Mouse (Mus musculus) MEL (cell line): Measurements from ENCODE around the gene Capn3. TPM values are rescaled to one million over a fixed set of nuclear protein-coding genes. Genes with fewer than 3 reads are reported as not detected.

Experiments used
- DNase-seq: peaks from one replicate; pipeline ENCODE4 v3.0.0; 2011; ENCODE audit warnings: low read depth, low spot score
- H3K27ac ChIP-seq: 2 replicates; pipeline ENCODE4 v1.5.1; 2012; ENCODE audit warnings: low read depth, mild to moderate bottlenecking, control low read depth, low read length, moderate library complexity; ENCODE audit not compliant: control insufficient read depth
- H3K27me3 ChIP-seq, 2 experiments: fragments of 150-350 bp in 1 of 2; sonication (generic) in 1 of 2; 2 replicates each; pipeline ENCODE4 v1.6.1; 2012; ENCODE audit warnings: low read length in 2 of 2, mild to moderate bottlenecking in 2 of 2, improper control_type of control experiment in 1 of 2, moderate library complexity in 1 of 2; ENCODE audit not compliant: insufficient read depth in 2 of 2, control insufficient read depth in 1 of 2
- H3K36me3 ChIP-seq, 2 experiments: 2 replicates each; pipeline ENCODE4 v1.6.1; 2012 to 2014; ENCODE audit warnings: low read length in 2 of 2, improper control_type of control experiment in 1 of 2, inconsistent platforms in 1 of 2, mild to moderate bottlenecking in 1 of 2; ENCODE audit not compliant: insufficient read depth in 2 of 2, control insufficient read depth in 1 of 2
- H3K4me1 ChIP-seq, 2 experiments: fragments of 150-350 bp in 1 of 2; sonication (generic) in 1 of 2; 2 replicates each; pipeline ENCODE4 v1.6.1; 2012; ENCODE audit warnings: low read length in 2 of 2, improper control_type of control experiment in 1 of 2, mild to moderate bottlenecking in 1 of 2; ENCODE audit not compliant: insufficient read depth in 2 of 2, control insufficient read depth in 1 of 2
- H3K4me3 ChIP-seq, 2 experiments: fragments of 150-350 bp in 1 of 2; sonication (generic) in 1 of 2; 2 replicates each; pipeline ENCODE4 v1.5.1; 2012; ENCODE audit warnings: low read depth in 2 of 2, low read length in 2 of 2, mild to moderate bottlenecking in 2 of 2, moderate library complexity in 2 of 2, control low read depth in 1 of 2, improper control_type of control experiment in 1 of 2; ENCODE audit not compliant: control insufficient read depth in 1 of 2, insufficient read depth in 1 of 2
- H3K79me2 ChIP-seq: 2 replicates; pipeline ENCODE4 v1.6.1; 2012; ENCODE audit warnings: mild to moderate bottlenecking, low read length, moderate library complexity; ENCODE audit not compliant: control insufficient read depth, poor library complexity, insufficient read depth
- H3K9ac ChIP-seq: 2 replicates; pipeline ENCODE4 v1.6.1; 2012; ENCODE audit warnings: low read depth, mild to moderate bottlenecking, control low read depth, low read length, moderate library complexity; ENCODE audit not compliant: control insufficient read depth, poor library complexity, severe bottlenecking
- H3K9me3 ChIP-seq: fragments of 150-350 bp; sonication (generic); replicated peaks from 2 replicates; pipeline ENCODE4 v1.6.1; 2012; ENCODE audit warnings: mild to moderate bottlenecking, low read length, improper control_type of control experiment, moderate library complexity; ENCODE audit not compliant: insufficient read depth
- BHLHE40 ChIP-seq: IDR thresholded peaks from 2 replicates; pipeline ENCODE4 v1.6.1; 2012; ENCODE audit warnings: low read depth, mild to moderate bottlenecking, inconsistent platforms, low read length, improper control_type of control experiment, borderline replicate concordance
- E2F4 ChIP-seq: IDR thresholded peaks from 2 replicates; pipeline ENCODE4 v1.6.1; 2011; ENCODE audit warnings: low read depth, low read length, improper control_type of control experiment, borderline replicate concordance
- GABPA ChIP-seq: IDR thresholded peaks from 2 replicates; pipeline ENCODE4 v1.6.1; 2012; ENCODE audit warnings: low read depth, mild to moderate bottlenecking, inconsistent platforms, low read length, improper control_type of control experiment, moderate library complexity
- GATA1 ChIP-seq: IDR thresholded peaks from 2 replicates; pipeline ENCODE4 v1.6.1; 2011; ENCODE audit warnings: low read depth, low read length, improper control_type of control experiment
- HCFC1 ChIP-seq: IDR thresholded peaks from 2 replicates; pipeline ENCODE4 v1.6.1; 2012; ENCODE audit warnings: low read depth, mild to moderate bottlenecking, inconsistent platforms, low read length, improper control_type of control experiment, moderate library complexity
- JUND ChIP-seq: IDR thresholded peaks from 2 replicates; pipeline ENCODE4 v1.6.1; 2011; ENCODE audit warnings: low read depth, mild to moderate bottlenecking, improper control_type of control experiment, low read length
- MAX ChIP-seq: IDR thresholded peaks from 2 replicates; pipeline ENCODE4 v1.6.1; 2011; ENCODE audit warnings: low read length, improper control_type of control experiment
- MAZ ChIP-seq: IDR thresholded peaks from 2 replicates; pipeline ENCODE4 v1.6.1; 2012; ENCODE audit warnings: low read depth, mild to moderate bottlenecking, inconsistent platforms, low read length, improper control_type of control experiment
- MXI1 ChIP-seq: IDR thresholded peaks from 2 replicates; pipeline ENCODE4 v1.6.1; 2011; ENCODE audit warnings: mild to moderate bottlenecking, low read depth, low read length, improper control_type of control experiment
- MYB ChIP-seq: IDR thresholded peaks from 2 replicates; pipeline ENCODE4 v1.6.1; 2011; ENCODE audit warnings: mild to moderate bottlenecking, low read depth, low read length, improper control_type of control experiment
- NELFE ChIP-seq: IDR thresholded peaks from 2 replicates; pipeline ENCODE4 v1.6.1; 2011; ENCODE audit warnings: low read depth, low read length, improper control_type of control experiment
- NRF1 ChIP-seq: IDR thresholded peaks from 2 replicates; pipeline ENCODE4 v1.6.1; 2014; ENCODE audit warnings: low read depth, mild to moderate bottlenecking, inconsistent platforms, low read length, improper control_type of control experiment, moderate library complexity; ENCODE audit not compliant: poor library complexity, insufficient read depth, severe bottlenecking
- POLR2AphosphoS2 ChIP-seq: IDR thresholded peaks from 2 replicates; pipeline ENCODE4 v1.6.1; 2011; ENCODE audit warnings: low read length, improper control_type of control experiment
- RAD21 ChIP-seq: IDR thresholded peaks from 2 replicates; pipeline ENCODE4 v1.6.1; 2011; ENCODE audit warnings: mild to moderate bottlenecking, low read depth, low read length, improper control_type of control experiment
- TAL1 ChIP-seq: IDR thresholded peaks from 2 replicates; pipeline ENCODE4 v1.6.1; 2012; ENCODE audit warnings: mild to moderate bottlenecking, inconsistent platforms, low read length, moderate library complexity, mixed read lengths
- TCF12 ChIP-seq: IDR thresholded peaks from 2 replicates; pipeline ENCODE4 v1.6.1; 2014; ENCODE audit warnings: low read depth, mild to moderate bottlenecking, inconsistent platforms, low read length, improper control_type of control experiment, moderate library complexity
- USF2 ChIP-seq, 2 experiments: IDR thresholded peaks; 2 replicates each; pipeline ENCODE4 v1.6.1; 2011 to 2012; ENCODE audit warnings: improper control_type of control experiment in 2 of 2, low read length in 2 of 2, borderline replicate concordance in 1 of 2, inconsistent platforms in 1 of 2, low read depth in 1 of 2, mild to moderate bottlenecking in 1 of 2; ENCODE audit not compliant: insufficient read depth in 1 of 2
- ZNF384 ChIP-seq: IDR thresholded peaks from 2 replicates; pipeline ENCODE4 v1.6.1; 2012; ENCODE audit warnings: low read depth, mild to moderate bottlenecking, inconsistent platforms, low read length, improper control_type of control experiment
- polyA plus RNA-seq, 2 experiments: library from polyadenylated mRNA; stranded (reverse) in 1 of 2; unstranded in 1 of 2; fragments of >175 nt in 1 of 2; fragments of >200 nt in 1 of 2; gene quantifications; 2 replicates each; pipeline versions ENCODE4 v1.2.1 to v1.2.4; 2012; ENCODE audit warnings: low replicate concordance in 2 of 2, low read depth in 1 of 2; ENCODE audit not compliant: insufficient read length in 2 of 2, insufficient read depth in 1 of 2, missing spikeins in 1 of 2
- total RNA-seq: library from RNA; depleted of rRNA; stranded (reverse); fragments of 300-350 nt; gene quantifications from 2 replicates; pipeline ENCODE4 v1.2.3, GENCODE M21; 2012

Capn3 gene
- total and polyA plus RNA-seq, 3 experiments: not detected

- H3K27ac ChIP-seq: no peak overlapping the region
- no peak overlapping the region for H3K9ac ChIP-seq
- H3K36me3 ChIP-seq: peaks cover 0 to 3% of the 10 kb centered on the region in 2 experiments; a peak in 1 of 4 replicates
- TF ChIP-seq TCF12 (no peak), MYB (no peak), GABPA (no peak), GATA1 (no peak), BHLHE40 (no peak), RAD21 (no peak), JUND (no peak), NRF1 (no peak), NELFE (no peak), E2F4 (no peak), MXI1 (no peak), HCFC1 (no peak), USF2 (IDR thresholded peaks at IDR 0.05; ENCODE audit: borderline replicate concordance in 1 of 2, insufficient read depth in 1 of 2, low read depth in 1 of 2, low read length in 2 of 2) (no peak)
- no peak for DNase-seq
- H3K4me3 ChIP-seq: no peak overlapping the region
- peaks cover 0 to 5% of the 10 kb centered on the region in 2 experiments; a peak in 2 of 4 replicates for H3K4me1 ChIP-seq
- no peaks in the 10 kb centered on the region for H3K9me3 ChIP-seq
- no peaks in the 10 kb centered on the region for H3K27me3 ChIP-seq
- no peaks in the 10 kb centered on the region for H3K79me2 ChIP-seq
These were observed 41.7 kb upstream of the Capn3 start for GRCm38 (mm10) chr2:120414113-120414512.

GRCm38 (mm10) chr2:120414738-120415414 is 40.9 kb upstream of the Capn3 start:
- Histone ChIP-seq H3K79me2 (no peaks in the 10 kb centered on the region), H3K27ac (no peak overlapping the region), H3K9me3 (no peaks in the 10 kb centered on the region), H3K36me3 (peaks cover 0 to 3% of the 10 kb centered on the region in 2 experiments; a peak in 1 of 4 replicates), H3K4me3 (no peak overlapping the region), H3K27me3 (no peaks in the 10 kb centered on the region), H3K4me1 (peaks cover 0 to 5% of the 10 kb centered on the region in 2 experiments; a peak in 2 of 4 replicates), H3K9ac (no peak overlapping the region)
- DNase-seq: no peak
- no peak for TF ChIP-seq GATA1
- TF ChIP-seq TCF12: no peak
- TF ChIP-seq ZNF384: no peak
- no peak for TF ChIP-seq E2F4
- no peak for TF ChIP-seq MAX
- TF ChIP-seq TAL1: no peak
- no peak for TF ChIP-seq BHLHE40
- no peak for TF ChIP-seq POLR2AphosphoS2
- TF ChIP-seq MAZ: no peak
